8 mouse cellular contexts compared by ENCODE assay signal in the genomic region with DNA sequence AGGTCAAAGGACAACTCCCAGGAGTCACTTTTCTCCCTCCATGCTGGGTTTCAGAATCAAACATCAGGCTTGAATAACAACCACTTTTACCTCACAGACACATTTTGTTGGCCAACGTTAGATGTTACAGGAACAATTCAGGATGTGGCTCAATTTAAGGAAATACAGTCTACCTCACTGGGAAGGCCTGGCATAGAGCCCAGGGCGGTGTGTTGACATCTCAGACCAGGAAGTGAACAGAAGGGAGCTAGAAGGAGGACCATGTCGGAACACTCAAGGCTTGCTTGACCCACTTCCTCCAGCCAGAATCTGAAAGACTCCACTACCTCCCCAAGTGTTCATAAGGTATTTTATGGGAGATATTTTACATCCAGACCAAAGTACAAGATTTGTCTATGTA. TPM values are rescaled to one million over a fixed set of nuclear protein-coding genes. Genes with fewer than 3 reads are reported as not detected.
DNase-seq lines count a peak whose midpoint lies in the region; ATAC-seq lines count a peak whose summit lies in the region.

No protein-coding gene starts in this region.

- peak; percentile 78 for ATAC-seq in common myeloid progenitor, adult 5-6 weeks (replicated peaks; ENCODE audit: low read depth, poor library complexity, severe bottlenecking)
- peak; percentile 86 for ATAC-seq in megakaryocyte progenitor cell, adult 5-6 weeks (replicated peaks; ENCODE audit: poor library complexity)

- peak; percentile 28 for DNase-seq in ovary, postnatal 36 days (ENCODE audit: low spot score)
- no peak for DNase-seq in ovary, postnatal 10 days (ENCODE audit: low spot score)
- peak; percentile 68 to 77 for DNase-seq in kidney, postnatal 25 days
- DNase-seq in frontal cortex, postnatal 10 days (ENCODE audit: low spot score in 2 of 2) = no peak
- no peak for DNase-seq in layer of hippocampus, adult 9-10 months (ENCODE audit: low spot score)
- DNase-seq in layer of hippocampus, postnatal 10 days (ENCODE audit: low spot score in 2 of 2) = no peak

RNA-seq across cellular contexts. Expression of gene Usp7, which starts 7.4 kb away (rescaled TPM):
- 195 and 238 TPM in 2 replicates for total RNA-seq in common myeloid progenitor, adult 5-6 weeks (2017)
- 153 and 167 TPM in 2 replicates for total RNA-seq in megakaryocyte progenitor cell, adult 5-6 weeks (2015)
- total RNA-seq in megakaryocyte progenitor cell, adult 5-6 weeks (2017) = 135 and 168 TPM in 2 replicates
- 100 to 1,000 TPM; 153 to 157 TPM for total RNA-seq in layer of hippocampus, postnatal 10 days (2021)

RNA-seq across cellular contexts. Expression of gene 1810013L24Rik, which starts 45.1 kb away (rescaled TPM):
- total RNA-seq in common myeloid progenitor, adult 5-6 weeks (2017) = 63.6 and 71.1 TPM in 2 replicates
- total RNA-seq in megakaryocyte progenitor cell, adult 5-6 weeks (2015) = 38.9 and 42.4 TPM in 2 replicates
- total RNA-seq in megakaryocyte progenitor cell, adult 5-6 weeks (2017) = 34.7 and 43.7 TPM in 2 replicates
- 100 to 1,000 TPM; 119 to 135 TPM for total RNA-seq in layer of hippocampus, postnatal 10 days (2021)

Comparison
In these comparisons a context has a peak if more than half of its experiments do, and no peak if none do; other contexts are left out.
1. DNase-seq: peak in ovary, postnatal 36 days (single experiment) and kidney, postnatal 25 days (2 of 2); none in ovary, postnatal 10 days (single experiment), frontal cortex, postnatal 10 days (0 of 2), layer of hippocampus, adult 9-10 months (single experiment) and layer of hippocampus, postnatal 10 days (0 of 2).